Mouse (Mus musculus): Measurements from ENCODE around the gene Ino80b. TPM values are rescaled to one million over a fixed set of nuclear protein-coding genes. Genes with fewer than 3 reads are reported as not detected.

The Ino80b gene
- polyA plus RNA-seq, 1 experiment from 2014 or later: 8.5 TPM

- H3K9me3 ChIP-seq (ENCODE audit: control insufficient read depth): no peaks in the 10 kb centered on the region
- WGBS: under 1% methylated on average over 72 of the region's 74 CpGs
- H3K4me1 ChIP-seq (replicated peaks; ENCODE audit: control insufficient read depth, insufficient read depth, low read length): peaks cover 6% of the 10 kb centered on the region
Measured at GRCm38 (mm10) chr6:83101688-83102556, 23.3 kb downstream of the Ino80b start.

GRCm38 (mm10) chr6:83101316-83101687, 23.9 kb downstream of the Ino80b start, which contains the start of the genes Ccdc142 and Gm42688:
TSS of gene Ccdc142 (plus strand) at chr6:83101601.
TSS of gene Gm42688 (plus strand) at chr6:83101617.
- peak; percentile 80 for TF ChIP-seq CTCF (IDR thresholded peaks at IDR 0.05; ENCODE audit: low read depth)
- ATAC-seq: peak; percentile 81
- H3K36me3 ChIP-seq (ENCODE audit: control insufficient read depth, insufficient read depth): peaks cover 6% of the 10 kb centered on the region; the same call in 1 of the 2 replicates
- H3K9ac ChIP-seq (ENCODE audit: low read depth, low read length): peak within 1 kb of the TSS; percentile 69
- WGBS: under 1% methylated on average over 25 of the region's 25 CpGs
- H3K27me3 ChIP-seq (replicated peaks; ENCODE audit: control insufficient read depth, insufficient read depth, low read length): no peaks in the 10 kb centered on the region
- H3K4me3 ChIP-seq (ENCODE audit: low read depth, low read length): peak within 1 kb of the TSS; percentile 76
- peak within 1 kb of the TSS; percentile 81 for H3K27ac ChIP-seq (ENCODE audit: low read depth, low read length)
- H3K9me3 ChIP-seq (ENCODE audit: control insufficient read depth): no peaks in the 10 kb centered on the region
- peaks cover 6% of the 10 kb centered on the region for H3K4me1 ChIP-seq (replicated peaks; ENCODE audit: control insufficient read depth, insufficient read depth, low read length)
- peak within 1 kb of the TSS; percentile 99 for H3K4me2 ChIP-seq (replicated peaks; ENCODE audit: low read depth)

More at GRCm38 (mm10) chr6:83101688-83102556, 23.3 kb downstream of the Ino80b start:
- peak; percentile 79 for TF ChIP-seq CTCF (IDR thresholded peaks at IDR 0.05; ENCODE audit: low read depth)
- H3K4me2 ChIP-seq (replicated peaks; ENCODE audit: low read depth): peak overlapping the region; percentile 99
- peak overlapping the region; percentile 76 for H3K4me3 ChIP-seq (ENCODE audit: low read depth, low read length)
- peak overlapping the region; percentile 69 for H3K9ac ChIP-seq (ENCODE audit: low read depth, low read length)
- H3K27ac ChIP-seq (ENCODE audit: low read depth, low read length): peak overlapping the region; percentile 81
- ATAC-seq: peak; percentile 81
- no peaks in the 10 kb centered on the region for H3K27me3 ChIP-seq (replicated peaks; ENCODE audit: control insufficient read depth, insufficient read depth, low read length)
- peaks cover 10% of the 10 kb centered on the region; the same call in 1 of the 2 replicates for H3K36me3 ChIP-seq (ENCODE audit: control insufficient read depth, insufficient read depth)

- Histone ChIP-seq H3K4me2 (replicated peaks; ENCODE audit: low read depth) (no peak overlapping the region), H3K4me1 (replicated peaks; ENCODE audit: control insufficient read depth, insufficient read depth, low read length) (peaks cover 6% of the 10 kb centered on the region), H3K4me3 (ENCODE audit: low read depth, low read length) (no peak overlapping the region), H3K9ac (ENCODE audit: low read depth, low read length) (no peak overlapping the region), H3K27me3 (replicated peaks; ENCODE audit: control insufficient read depth, insufficient read depth, low read length) (no peaks in the 10 kb centered on the region), H3K9me3 (ENCODE audit: control insufficient read depth) (no peaks in the 10 kb centered on the region), H3K27ac (ENCODE audit: low read depth, low read length) (no peak overlapping the region), H3K36me3 (ENCODE audit: control insufficient read depth, insufficient read depth) (no peaks in the 10 kb centered on the region)
- 51% methylated on average over 2 of the region's 2 CpGs for WGBS
- no peak for TF ChIP-seq CTCF (IDR thresholded peaks at IDR 0.05; ENCODE audit: low read depth)
- no peak for ATAC-seq
Measured at GRCm38 (mm10) chr6:83098411-83098810, 26.8 kb downstream of the Ino80b start.

GRCm38 (mm10) chr6:83095968-83096367, 29.3 kb downstream of the Ino80b start:
- H3K4me1 ChIP-seq (replicated peaks; ENCODE audit: control insufficient read depth, insufficient read depth, low read length): no peaks in the 10 kb centered on the region
- 57% methylated on average over 6 of the region's 6 CpGs for WGBS

GRCm38 (mm10) chr6:83092416-83093127, 32.7 kb downstream of the Ino80b start:
- no peaks in the 10 kb centered on the region for H3K9me3 ChIP-seq (ENCODE audit: control insufficient read depth)
- H3K9ac ChIP-seq (ENCODE audit: low read depth, low read length): no peak overlapping the region
- no peak for ATAC-seq
- H3K4me1 ChIP-seq (replicated peaks; ENCODE audit: control insufficient read depth, insufficient read depth, low read length): no peaks in the 10 kb centered on the region
- H3K4me3 ChIP-seq (ENCODE audit: low read depth, low read length): no peak overlapping the region
- no peaks in the 10 kb centered on the region for H3K36me3 ChIP-seq (ENCODE audit: control insufficient read depth, insufficient read depth)
- TF ChIP-seq CTCF (IDR thresholded peaks at IDR 0.05; ENCODE audit: low read depth): no peak
- H3K4me2 ChIP-seq (replicated peaks; ENCODE audit: low read depth): no peak overlapping the region
- H3K27me3 ChIP-seq (replicated peaks; ENCODE audit: control insufficient read depth, insufficient read depth, low read length): peaks cover 21% of the 10 kb centered on the region
- 25% methylated on average over 6 of the region's 6 CpGs for WGBS
- no peak overlapping the region for H3K27ac ChIP-seq (ENCODE audit: low read depth, low read length)

More at GRCm38 (mm10) chr6:83095968-83096367, 29.3 kb downstream of the Ino80b start:
- Histone ChIP-seq H3K9ac (ENCODE audit: low read depth, low read length) (no peak overlapping the region), H3K9me3 (ENCODE audit: control insufficient read depth) (no peaks in the 10 kb centered on the region), H3K36me3 (ENCODE audit: control insufficient read depth, insufficient read depth) (no peaks in the 10 kb centered on the region), H3K4me2 (replicated peaks; ENCODE audit: low read depth) (no peak overlapping the region), H3K27me3 (replicated peaks; ENCODE audit: control insufficient read depth, insufficient read depth, low read length) (no peaks in the 10 kb centered on the region), H3K4me3 (ENCODE audit: low read depth, low read length) (no peak overlapping the region), H3K27ac (ENCODE audit: low read depth, low read length) (no peak overlapping the region)
- no peak for ATAC-seq
- no peak for TF ChIP-seq CTCF (IDR thresholded peaks at IDR 0.05; ENCODE audit: low read depth)

- H3K27me3 ChIP-seq (replicated peaks; ENCODE audit: control insufficient read depth, insufficient read depth, low read length): peaks cover 61% of the 10 kb centered on the region
- whole genome bisulfite sequencing: 16% methylated on average over 9 of the region's 9 CpGs
- no peak for ATAC-seq
- no peak overlapping the region for H3K9ac ChIP-seq (ENCODE audit: low read depth, low read length)
- no peaks in the 10 kb centered on the region for H3K9me3 ChIP-seq (ENCODE audit: control insufficient read depth)
- H3K36me3 ChIP-seq (ENCODE audit: control insufficient read depth, insufficient read depth): 0 out of 2 replicates have a peak, but pooled peaks cover under 1% of the 10 kb centered on the region
- H3K4me3 ChIP-seq (ENCODE audit: low read depth, low read length): peak overlapping the region; percentile 32
- TF ChIP-seq CTCF (IDR thresholded peaks at IDR 0.05; ENCODE audit: low read depth): no peak
- H3K4me2 ChIP-seq (replicated peaks; ENCODE audit: low read depth): peak overlapping the region; percentile 55
- no peak overlapping the region for H3K27ac ChIP-seq (ENCODE audit: low read depth, low read length)
- H3K4me1 ChIP-seq (replicated peaks; ENCODE audit: control insufficient read depth, insufficient read depth, low read length): no peaks in the 10 kb centered on the region
Measured at GRCm38 (mm10) chr6:83087926-83088260, 37.3 kb downstream of the Ino80b start.
